Mouse (Mus musculus): ENCODE results near the gene Pafah2. TPM values are rescaled to one million over a fixed set of nuclear protein-coding genes. Genes with fewer than 3 reads are reported as not detected.
A peak's percentile ranks its signal among the peaks of the same experiment; 100 is the strongest.
"Not testable (repeated sequence)": the region's sequence is repeated elsewhere in the genome, so short reads cannot be mapped to it uniquely, and the experiment has no call there.

The Pafah2 gene
- total RNA-seq, 4 experiments from 2014 or later, result 13.9 to 21.7 (median 19.0) TPM

GRCm38 (mm10) chr4:134373295-134373694, 22.8 kb upstream of the Pafah2 start:
- no peak for DNase-seq

- no peak for DNase-seq
These were observed 21.8 kb upstream of the Pafah2 start for GRCm38 (mm10) chr4:134374306-134374705.

DNA sequence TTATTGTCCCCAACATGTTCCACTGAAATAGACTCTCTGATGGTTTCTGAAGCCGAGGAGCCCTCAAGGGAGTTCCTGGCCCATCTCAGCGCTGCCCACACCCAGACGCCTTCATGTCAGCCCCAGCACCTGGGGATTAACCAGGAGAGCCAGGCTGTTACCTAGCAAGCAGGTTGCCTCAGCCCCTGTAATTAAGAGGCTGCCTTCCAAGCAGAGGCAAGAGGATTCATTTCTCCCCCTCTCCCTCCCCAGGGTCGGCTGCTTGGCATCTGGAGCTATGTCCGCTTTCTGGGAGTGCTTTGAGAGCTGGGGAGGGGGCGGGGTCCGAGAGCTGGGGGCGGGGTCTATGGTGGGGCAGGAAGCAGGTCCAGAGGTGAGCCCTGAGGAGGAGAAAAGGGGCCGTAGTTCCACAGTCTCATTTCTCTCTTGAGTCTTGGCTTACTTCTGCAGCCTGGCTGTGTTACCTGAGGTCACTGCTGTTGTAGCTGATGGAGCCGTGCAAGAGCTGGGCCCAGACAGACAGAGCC, 18.0 kb upstream of the Pafah2 start:
- no peak for DNase-seq

- no peak for DNase-seq
These were observed 16.6 kb upstream of the Pafah2 start for GRCm38 (mm10) chr4:134379510-134379909.

DNA sequence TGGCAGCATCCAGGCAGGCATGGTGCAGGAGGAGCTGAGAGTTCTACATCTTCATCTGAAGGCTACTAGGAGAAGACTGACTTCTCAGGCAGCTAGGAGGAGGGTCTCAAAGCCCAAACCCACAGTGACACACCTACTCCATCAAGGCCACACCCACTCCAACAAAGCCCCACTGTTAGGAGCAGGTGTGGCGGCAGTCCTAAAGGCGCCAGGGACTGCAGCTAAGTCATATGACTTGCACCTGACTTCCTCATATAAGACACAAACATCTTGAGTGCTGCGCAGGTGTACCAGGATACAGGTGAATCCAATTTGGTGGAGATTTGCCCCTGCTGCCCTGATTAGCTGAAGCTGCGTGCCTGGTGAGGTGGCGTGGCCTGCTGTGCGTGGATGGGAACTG, 12.4 kb upstream of the Pafah2 start, which contains the start of gene Extl1:
Extl1 (minus strand) TSS at position 101 of the 400 bp plus-strand sequence.
- DNase-seq, result not testable (repeated sequence)

DNA sequence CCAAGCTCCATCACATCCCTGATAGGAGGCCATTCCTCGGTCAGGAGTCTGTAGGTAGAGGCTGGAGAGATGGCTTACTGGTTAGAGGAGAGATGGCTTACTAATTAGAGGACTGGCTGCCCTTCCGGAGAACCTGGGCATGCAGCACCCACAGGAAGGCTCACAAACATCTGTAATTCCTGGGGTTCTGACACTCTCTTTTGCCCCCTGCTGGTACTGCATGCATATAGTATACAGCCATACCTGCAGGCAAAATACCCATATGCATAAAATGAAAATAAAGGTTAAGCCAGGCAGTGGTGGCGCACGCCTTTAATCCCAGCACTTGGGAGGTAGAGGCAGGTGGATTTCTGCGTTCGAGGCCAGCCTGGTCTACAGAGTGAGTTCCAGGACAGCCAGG, 8.9 kb upstream of the Pafah2 start:
- no peak for DNase-seq

GRCm38 (mm10) chr4:134388397-134388796, 7.7 kb upstream of the Pafah2 start:
- peak; percentile 58 for DNase-seq

DNA sequence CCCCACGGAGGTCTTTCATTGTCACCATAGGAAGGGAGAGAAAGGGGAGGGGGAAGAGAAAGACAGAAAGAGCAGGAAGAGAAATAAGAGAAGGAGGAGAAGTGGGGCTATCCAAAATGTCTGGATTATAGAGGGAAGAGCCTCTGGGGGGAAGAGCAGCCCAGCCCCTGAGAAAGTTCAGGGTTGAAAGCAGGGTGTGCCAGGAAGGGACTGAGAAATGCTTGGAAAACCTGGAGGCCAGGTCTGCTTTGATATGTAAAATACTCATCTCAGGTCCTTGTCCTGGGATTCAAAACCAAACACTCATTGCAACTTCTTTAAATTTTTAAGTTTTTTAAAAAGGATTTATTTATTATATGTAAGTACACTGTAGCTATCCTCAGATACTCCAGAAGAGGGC, 4.5 kb upstream of the Pafah2 start:
- DNase-seq, result no peak

- no peak for DNase-seq
These were observed 3.5 kb upstream of the Pafah2 start for GRCm38 (mm10) chr4:134392595-134392994.

DNA sequence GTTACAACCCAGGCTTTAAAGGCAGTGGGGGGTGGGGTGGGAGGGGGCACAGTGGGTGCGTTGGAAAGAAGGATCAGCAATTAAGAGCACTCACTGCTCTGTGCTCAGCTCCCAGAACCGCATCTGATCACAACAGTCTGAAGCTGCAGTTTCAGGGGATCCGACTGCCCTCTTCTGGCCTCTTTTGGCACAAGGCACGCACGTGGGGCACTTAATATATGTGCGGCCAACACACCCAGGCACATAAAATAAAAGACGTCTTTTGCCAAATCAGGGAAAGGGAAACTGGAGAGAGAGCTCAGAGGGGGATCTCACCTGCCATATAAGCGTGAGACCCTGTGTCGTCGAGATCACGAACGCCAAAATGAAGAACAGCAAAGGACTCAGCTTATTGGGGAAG, 3.1 kb upstream of the Pafah2 start:
- no peak for DNase-seq

- no peak for DNase-seq
These were observed 978 bp upstream of the Pafah2 start for GRCm38 (mm10) chr4:134395142-134395541.

DNA sequence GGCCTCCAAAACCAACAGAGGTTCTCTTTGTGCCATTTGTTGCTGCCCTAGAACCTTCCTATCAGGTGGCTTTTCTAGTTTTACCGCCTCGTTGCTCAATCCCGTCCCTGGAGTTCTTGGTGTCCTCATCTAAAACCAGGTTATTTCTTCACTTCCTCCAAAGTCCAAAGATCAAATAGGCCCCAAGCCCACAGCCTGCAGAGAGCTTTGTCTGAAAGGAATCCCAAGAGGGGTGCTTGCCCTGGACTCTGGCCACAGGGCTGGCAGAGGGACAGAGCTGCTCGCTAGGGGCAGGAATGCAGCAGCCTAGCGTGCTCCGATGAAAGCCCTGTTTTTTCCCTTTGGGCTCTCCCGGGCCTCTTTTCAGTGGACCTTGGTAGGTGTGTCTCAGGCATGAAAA, 1.0 kb downstream of the Pafah2 start:
- peak; percentile 60 for DNase-seq

DNA sequence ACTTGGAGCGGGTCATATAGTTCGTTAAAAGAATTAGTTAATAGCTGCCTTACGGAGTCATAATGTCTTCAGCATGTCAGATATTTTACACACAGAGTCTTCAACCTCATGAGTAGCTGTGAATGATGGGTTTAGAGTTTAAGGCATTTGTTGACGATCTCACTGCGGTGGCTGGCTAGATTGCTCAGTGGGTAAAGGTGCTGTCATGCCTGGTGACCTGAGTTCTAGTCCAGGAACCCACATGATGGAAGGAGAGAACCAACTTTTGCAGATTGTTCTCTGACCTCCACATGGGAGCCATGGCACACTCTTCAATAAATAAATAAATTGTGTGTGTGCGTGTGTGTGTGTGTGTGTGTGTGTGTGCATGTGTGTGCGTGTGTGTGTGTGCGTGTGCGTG, 1.6 kb downstream of the Pafah2 start:
- no peak for DNase-seq

GRCm38 (mm10) chr4:134400206-134400605, 4.1 kb downstream of the Pafah2 start:
- no peak for DNase-seq

GRCm38 (mm10) chr4:134401181-134401661, 5.1 kb downstream of the Pafah2 start:
- no peak for DNase-seq

GRCm38 (mm10) chr4:134401856-134402570, 5.9 kb downstream of the Pafah2 start:
- no peak for DNase-seq

DNA sequence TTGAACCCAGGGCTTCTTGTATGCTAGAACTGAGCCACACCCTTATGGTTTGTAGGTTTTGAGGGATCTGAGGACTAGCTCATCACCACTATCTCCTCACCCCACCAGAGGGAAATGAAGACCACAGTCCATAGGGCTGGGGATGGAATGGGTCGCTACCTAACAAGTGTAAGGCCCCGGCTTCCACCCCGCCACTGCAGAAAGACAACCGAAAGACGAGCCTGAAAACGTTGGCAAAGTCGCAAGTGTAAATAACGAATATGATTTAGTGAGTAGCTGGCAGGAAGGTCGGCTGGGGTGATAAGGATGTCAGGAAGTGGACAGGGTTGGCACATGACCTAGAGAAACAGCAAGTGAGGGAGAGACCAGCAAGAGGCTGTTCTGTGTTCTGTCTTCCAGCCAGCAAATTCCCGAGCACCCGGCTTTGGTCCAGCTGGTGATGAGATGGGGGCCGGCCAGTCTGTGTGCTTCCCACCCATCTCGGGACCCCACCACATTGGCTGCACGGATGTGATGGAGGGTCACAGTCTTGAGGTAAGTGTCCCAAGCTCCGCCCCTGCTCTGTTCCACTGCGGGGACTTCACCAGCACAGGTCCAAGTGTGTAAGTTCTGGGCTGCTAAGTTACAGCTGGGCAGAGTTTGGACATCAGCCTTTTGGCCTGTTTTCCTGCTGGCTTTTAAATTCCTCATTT, 6.6 kb downstream of the Pafah2 start:
- peak; percentile 40 for DNase-seq

GRCm38 (mm10) chr4:134403721-134404120, 7.6 kb downstream of the Pafah2 start:
- DNase-seq, result no peak

DNA sequence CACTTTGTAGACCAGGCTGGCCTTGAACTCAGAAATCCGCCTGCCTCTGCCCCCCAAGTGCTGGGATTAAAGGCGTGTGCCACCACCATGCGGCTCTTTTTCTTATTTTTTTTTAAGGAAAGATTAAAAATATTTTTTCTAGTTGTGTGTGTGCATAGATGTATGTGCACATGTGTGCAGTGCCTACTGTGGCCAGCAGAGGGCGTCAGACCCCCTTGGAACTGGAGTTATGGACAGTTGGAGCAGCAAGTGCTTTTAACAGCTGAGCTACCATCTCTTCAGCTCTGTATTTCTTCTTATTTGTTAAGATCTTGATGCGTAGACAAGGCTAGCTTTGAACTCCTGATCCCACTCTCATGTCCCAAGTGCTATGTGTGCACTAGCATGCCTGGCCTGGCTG, 13.2 kb downstream of the Pafah2 start:
- no peak for DNase-seq

GRCm38 (mm10) chr4:134416177-134416576, 20.1 kb downstream of the Pafah2 start:
- DNase-seq, result no peak

DNA sequence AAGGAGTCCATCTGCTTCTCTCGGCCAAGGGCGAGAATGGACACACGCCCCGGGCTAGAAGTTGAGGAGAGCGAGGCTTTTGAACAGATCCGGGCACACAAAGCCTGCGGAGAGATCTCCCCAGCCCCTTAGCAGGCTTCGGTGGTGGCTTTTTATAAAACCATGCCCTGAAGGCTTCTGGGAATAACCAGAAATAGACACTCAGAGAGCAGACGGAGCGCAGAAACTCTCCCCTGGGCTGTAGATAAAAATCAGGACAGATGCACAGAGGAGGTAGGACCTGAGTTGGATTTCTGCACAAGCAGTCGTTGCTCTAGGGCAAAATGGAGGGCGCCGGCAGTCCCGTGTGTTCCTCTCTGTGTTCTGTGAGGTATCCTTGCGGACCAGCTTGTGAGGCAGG, 20.5 kb downstream of the Pafah2 start:
- DNase-seq, result no peak

DNA sequence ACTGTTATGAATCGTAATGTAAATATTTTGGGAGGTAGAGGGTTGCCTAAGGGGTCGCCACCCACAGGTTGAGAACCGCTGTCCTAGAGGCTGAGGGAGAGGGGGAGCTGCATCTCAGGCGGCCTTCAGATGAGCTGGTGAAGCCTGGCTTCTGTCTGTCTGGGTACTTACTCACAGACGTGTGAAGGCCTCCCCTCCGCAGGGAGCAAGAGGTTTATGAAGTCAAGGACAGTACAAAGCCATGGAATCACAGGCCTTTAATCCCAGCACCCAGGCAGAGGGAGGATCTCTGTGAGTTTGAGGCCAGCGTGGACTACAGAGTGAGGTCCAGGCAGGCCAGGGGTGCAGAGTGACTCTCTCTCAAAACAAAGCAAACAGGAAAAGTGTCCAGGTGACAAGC, 21.0 kb downstream of the Pafah2 start:
- DNase-seq, result peak; percentile 53

GRCm38 (mm10) chr4:134421971-134422370, 25.9 kb downstream of the Pafah2 start:
- no peak for DNase-seq

GRCm38 (mm10) chr4:134423949-134424348, 27.8 kb downstream of the Pafah2 start:
- DNase-seq, result no peak
